Mouse (Mus musculus) MEL (cell line): ENCODE measurements at regions not wholly inside any gene's neighbourhood (a gene's known extent, or its start where the extent isn't known, plus 50 kb on each side); places are given as distances from the start of the nearest gene placed in this dataset.

Experiments used
- BHLHE40 ChIP-seq: IDR thresholded peaks from 2 replicates; pipeline ENCODE4 v1.6.1; 2012; ENCODE audit warnings: low read depth, mild to moderate bottlenecking, inconsistent platforms, low read length, improper control_type of control experiment, borderline replicate concordance
- CHD2 ChIP-seq: IDR thresholded peaks from 2 replicates; pipeline ENCODE4 v1.6.1; 2011; ENCODE audit warnings: low read length, improper control_type of control experiment
- CTCF ChIP-seq, 3 experiments: IDR thresholded peaks in 2 of 3; conservative IDR thresholded peaks in 1 of 3; 2 replicates each; pipeline ENCODE4 v1.5.1; 2011 to 2012; ENCODE audit warnings: low read length in 3 of 3, low read depth in 2 of 3, mild to moderate bottlenecking in 2 of 3, improper control_type of control experiment in 1 of 3, inconsistent platforms in 1 of 3, mixed read lengths in 1 of 3, moderate library complexity in 1 of 3; ENCODE audit not compliant: control insufficient read depth in 1 of 3, insufficient read depth in 1 of 3, poor library complexity in 1 of 3, severe bottlenecking in 1 of 3
- E2F4 ChIP-seq: IDR thresholded peaks from 2 replicates; pipeline ENCODE4 v1.6.1; 2011; ENCODE audit warnings: low read depth, low read length, improper control_type of control experiment, borderline replicate concordance
- ELF1 ChIP-seq: IDR thresholded peaks from 2 replicates; pipeline ENCODE4 v1.6.1; 2014; ENCODE audit warnings: low read depth, mild to moderate bottlenecking, inconsistent platforms, low read length, improper control_type of control experiment, moderate library complexity
- KAT2A ChIP-seq: conservative IDR thresholded peaks from 2 replicates; pipeline ENCODE4 v1.6.1; 2012; ENCODE audit warnings: low read depth, low read length, improper control_type of control experiment, inconsistent platforms
- MAX ChIP-seq: IDR thresholded peaks from 2 replicates; pipeline ENCODE4 v1.6.1; 2011; ENCODE audit warnings: low read length, improper control_type of control experiment
- MEF2A ChIP-seq: IDR thresholded peaks from 2 replicates; pipeline ENCODE4 v1.6.1; 2014; ENCODE audit warnings: low read depth, mild to moderate bottlenecking, inconsistent platforms, low read length, improper control_type of control experiment; ENCODE audit not compliant: poor library complexity, insufficient replicate concordance, severe bottlenecking; ENCODE audit errors: extremely low read depth
- POLR2A ChIP-seq, 2 experiments: IDR thresholded peaks; 2 replicates each; pipeline ENCODE4 v1.6.1; 2011 to 2012; ENCODE audit warnings: low read length in 2 of 2, mild to moderate bottlenecking in 2 of 2, control low read depth in 1 of 2, improper control_type of control experiment in 1 of 2, low read depth in 1 of 2, moderate library complexity in 1 of 2; ENCODE audit not compliant: control insufficient read depth in 1 of 2, insufficient read depth in 1 of 2, poor library complexity in 1 of 2
- POLR2AphosphoS2 ChIP-seq: IDR thresholded peaks from 2 replicates; pipeline ENCODE4 v1.6.1; 2011; ENCODE audit warnings: low read length, improper control_type of control experiment
- TCF12 ChIP-seq: IDR thresholded peaks from 2 replicates; pipeline ENCODE4 v1.6.1; 2014; ENCODE audit warnings: low read depth, mild to moderate bottlenecking, inconsistent platforms, low read length, improper control_type of control experiment, moderate library complexity
- USF2 ChIP-seq, 2 experiments: IDR thresholded peaks; 2 replicates each; pipeline ENCODE4 v1.6.1; 2011 to 2012; ENCODE audit warnings: improper control_type of control experiment in 2 of 2, low read length in 2 of 2, borderline replicate concordance in 1 of 2, inconsistent platforms in 1 of 2, low read depth in 1 of 2, mild to moderate bottlenecking in 1 of 2; ENCODE audit not compliant: insufficient read depth in 1 of 2

GRCm38 (mm10) chr2:166384583-166384982 is 229.1 kb upstream of the Sulf2 start:
- TF ChIP-seq CTCF (IDR thresholded peaks at IDR 0.05 in 2 of 3, conservative IDR thresholded peaks at IDR 0.05 in 1 of 3; ENCODE audit: control insufficient read depth in 1 of 3, insufficient read depth in 1 of 3, low read depth in 2 of 3, low read length in 3 of 3, poor library complexity in 1 of 3, severe bottlenecking in 1 of 3) (no peak), MAX (no peak), BHLHE40 (no peak), USF2 (IDR thresholded peaks at IDR 0.05; ENCODE audit: borderline replicate concordance in 1 of 2, insufficient read depth in 1 of 2, low read depth in 1 of 2, low read length in 2 of 2) (no peak), MEF2A (no peak), POLR2A (IDR thresholded peaks at IDR 0.05; ENCODE audit: control insufficient read depth in 1 of 2, insufficient read depth in 1 of 2, low read depth in 1 of 2, low read length in 2 of 2, poor library complexity in 1 of 2) (no peak), E2F4 (no peak), CHD2 (no peak), ELF1 (no peak), POLR2AphosphoS2 (no peak), KAT2A (no peak), TCF12 (no peak)
